Mouse (Mus musculus) G1E (cell line): ENCODE results near the gene Abcg4.

ENCODE experiments used
- CTCF ChIP-seq: IDR thresholded peaks from 2 replicates; pipeline ENCODE4 v1.5.1; 2012; ENCODE audit warnings: low read depth, low read length, inconsistent platforms, mixed read lengths
- GATA1 ChIP-seq: IDR thresholded peaks from 2 replicates; pipeline ENCODE4 v1.6.1; 2012; ENCODE audit warnings: borderline replicate concordance, low read length, inconsistent platforms, mixed read lengths
- GATA2 ChIP-seq: IDR thresholded peaks from 2 replicates; pipeline ENCODE4 v1.6.1; 2012; ENCODE audit warnings: low read depth, low read length, inconsistent platforms, borderline replicate concordance
- POLR2AphosphoS5 ChIP-seq: IDR thresholded peaks from 2 replicates; pipeline ENCODE4 v1.6.1; 2012; ENCODE audit warnings: low read depth, low read length, inconsistent platforms; ENCODE audit not compliant: insufficient replicate concordance
- TAL1 ChIP-seq: conservative IDR thresholded peaks from 2 replicates; pipeline ENCODE4 v1.6.1; 2012; ENCODE audit warnings: low read depth, low read length, inconsistent platforms, mixed read lengths

GRCm38 (mm10) chr9:44234479-44235427 lies 53.7 kb downstream of the Abcg4 start:
- no peak for TF ChIP-seq CTCF
- no peak for TF ChIP-seq TAL1
- no peak for TF ChIP-seq GATA1
- no peak for TF ChIP-seq POLR2AphosphoS5
- TF ChIP-seq GATA2: no peak
